Mouse (Mus musculus) kidney, embryonic 14.5 days (tissue): ENCODE results near the gene Gm49450. TPM values are rescaled to one million over a fixed set of nuclear protein-coding genes. Genes with fewer than 3 reads are reported as not detected.

Experiments
- ATAC-seq: fragments of 200-750 bp; cut with Nextera tagmentation; 2 replicates; pipeline ENCODE4 v1.8.0; 2017; ENCODE audit warnings: moderate number of reproducible peaks, mild to moderate bottlenecking, moderate TSS enrichment, moderate library complexity; ENCODE audit not compliant: low FRiP score, low TSS enrichment
- H3K27ac ChIP-seq: fragments of 300-500 bp; sonication (generic); 2 replicates; pipeline ENCODE4 v1.5.1; 2014; ENCODE audit warnings: low read depth, mild to moderate bottlenecking, low read length, moderate library complexity, mixed read lengths
- H3K27me3 ChIP-seq: fragments of 300-500 bp; sonication (generic); 2 replicates; pipeline ENCODE4 v1.6.1; 2014; ENCODE audit warnings: mild to moderate bottlenecking, low read length; ENCODE audit not compliant: control insufficient read depth, insufficient read depth
- H3K36me3 ChIP-seq: fragments of 300-500 bp; sonication (generic); 2 replicates; pipeline ENCODE4 v1.6.1; 2014; ENCODE audit warnings: low read length, mixed read lengths; ENCODE audit not compliant: control insufficient read depth, insufficient read depth
- H3K4me1 ChIP-seq: fragments of 300-500 bp; sonication (generic); 2 replicates; pipeline ENCODE4 v1.6.1; 2014; ENCODE audit warnings: low read length, mixed read lengths; ENCODE audit not compliant: control insufficient read depth, insufficient read depth
- H3K4me2 ChIP-seq: fragments of 300-500 bp; sonication (generic); replicated peaks from 2 replicates; pipeline ENCODE4 v1.6.1; 2014; ENCODE audit warnings: low read depth, mild to moderate bottlenecking, low read length
- H3K4me3 ChIP-seq: fragments of 300-500 bp; sonication (generic); 2 replicates; pipeline ENCODE4 v1.5.1; 2014; ENCODE audit warnings: mild to moderate bottlenecking, low read length
- H3K9ac ChIP-seq: fragments of 300-500 bp; sonication (generic); 2 replicates; pipeline ENCODE4 v1.6.1; 2014; ENCODE audit warnings: low read depth, mild to moderate bottlenecking, low read length, moderate library complexity
- H3K9me3 ChIP-seq: fragments of 300-500 bp; sonication (generic); 2 replicates; pipeline ENCODE4 v1.6.1; 2016; ENCODE audit warnings: low read length; ENCODE audit not compliant: control insufficient read depth
- WGBS: fragments of 180-500 bp; shearing (Covaris S2); extraction: QIAGEN DNeasy Blood & Tissue Kit; methylation state at CpG from one replicate; pipeline ENCODE4 v1.1.7; 2014; 5-methylcytosine and 5-hydroxymethylcytosine counted together
- polyA plus RNA-seq: library from polyadenylated mRNA; unstranded; fragments of >200 nt; fragmentation: Nextera tagmentation; extraction: Ambion mirVana; gene quantifications from 2 replicates; pipeline ENCODE4 v1.2.1, GENCODE M21; 2014

The Gm49450 gene
- polyA plus RNA-seq, 1 experiment from 2014 or later = not detected

- Histone ChIP-seq H3K4me1 (peaks cover 6% of the 10 kb centered on the region; the same call in 1 of the 2 replicates), H3K9me3 (no peaks in the 10 kb centered on the region), H3K36me3 (no peaks in the 10 kb centered on the region), H3K9ac (no peak overlapping the region), H3K4me3 (no peak overlapping the region), H3K27me3 (no peaks in the 10 kb centered on the region), H3K4me2 (no peak overlapping the region), H3K27ac (no peak overlapping the region)
- ATAC-seq = no peak
- WGBS = 82% methylated on average over 3 of the region's 3 CpGs
These were observed 6.2 kb upstream of the Gm49450 start for GRCm38 (mm10) chr15:98959531-98959930.

- no peak for ATAC-seq
- Histone ChIP-seq H3K4me2 (no peak overlapping the region), H3K4me3 (no peak overlapping the region), H3K4me1 (peaks cover 7% of the 10 kb centered on the region; the same call in 1 of the 2 replicates), H3K27me3 (no peaks in the 10 kb centered on the region), H3K36me3 (no peaks in the 10 kb centered on the region), H3K9me3 (no peaks in the 10 kb centered on the region), H3K27ac (no peak overlapping the region), H3K9ac (no peak overlapping the region)
- 88% methylated on average over 4 of the region's 4 CpGs for WGBS
These were observed 5.6 kb upstream of the Gm49450 start for GRCm38 (mm10) chr15:98958901-98959420.

- 71% methylated on average over 5 of the region's 5 CpGs for WGBS
- Histone ChIP-seq H3K4me2 (no peak overlapping the region), H3K27me3 (no peaks in the 10 kb centered on the region), H3K9ac (no peak overlapping the region), H3K4me1 (peaks cover 7% of the 10 kb centered on the region; the same call in 1 of the 2 replicates), H3K27ac (no peak overlapping the region), H3K4me3 (no peak overlapping the region), H3K9me3 (no peaks in the 10 kb centered on the region), H3K36me3 (no peaks in the 10 kb centered on the region)
- no peak for ATAC-seq
These were observed 4.1 kb upstream of the Gm49450 start for GRCm38 (mm10) chr15:98957475-98957874.

- Histone ChIP-seq H3K4me2 (no peak overlapping the region), H3K9ac (no peak overlapping the region), H3K36me3 (peaks cover 3% of the 10 kb centered on the region; the same call in 1 of the 2 replicates), H3K9me3 (no peaks in the 10 kb centered on the region), H3K27me3 (no peaks in the 10 kb centered on the region), H3K4me3 (no peak overlapping the region), H3K4me1 (peaks cover 14% of the 10 kb centered on the region; the same call in 1 of the 2 replicates), H3K27ac (no peak overlapping the region)
- ATAC-seq = no peak
- WGBS = 88% methylated on average over 4 of the region's 4 CpGs
These were observed 2.6 kb upstream of the Gm49450 start for GRCm38 (mm10) chr15:98956000-98956399.

- no peaks in the 10 kb centered on the region for H3K9me3 ChIP-seq
- ATAC-seq = no peak
- no peak overlapping the region for H3K9ac ChIP-seq
- H3K27ac ChIP-seq = no peak overlapping the region
- H3K4me2 ChIP-seq = peak overlapping the region; percentile 34; the same call in 1 of the 2 replicates
- H3K4me3 ChIP-seq = no peak overlapping the region
- no peaks in the 10 kb centered on the region for H3K27me3 ChIP-seq
- WGBS = 84% methylated on average over 4 of the region's 4 CpGs
- H3K4me1 ChIP-seq = peaks cover 14% of the 10 kb centered on the region; the same call in 1 of the 2 replicates
- peaks cover 5% of the 10 kb centered on the region; the same call in 1 of the 2 replicates for H3K36me3 ChIP-seq
These were observed 2.0 kb upstream of the Gm49450 start for GRCm38 (mm10) chr15:98955324-98955723.

GRCm38 (mm10) chr15:98954425-98955253, 1.3 kb upstream of the Gm49450 start:
- Histone ChIP-seq H3K9ac (peak overlapping the region; percentile 34; the same call in 1 of the 2 replicates), H3K9me3 (no peaks in the 10 kb centered on the region), H3K27ac (peak overlapping the region; percentile 52; the same call in 1 of the 2 replicates), H3K4me1 (peaks cover 14% of the 10 kb centered on the region; the same call in 1 of the 2 replicates), H3K36me3 (peaks cover 7% of the 10 kb centered on the region), H3K4me3 (peak overlapping the region; percentile 13; the same call in 1 of the 2 replicates), H3K4me2 (peak overlapping the region; percentile 34), H3K27me3 (no peaks in the 10 kb centered on the region)
- no peak for ATAC-seq
- 16% methylated on average over 14 of the region's 14 CpGs for WGBS

GRCm38 (mm10) chr15:98952751-98953400, 475 bp downstream of the Gm49450 start:
- Histone ChIP-seq H3K9me3 (no peaks in the 10 kb centered on the region), H3K4me3 (peak overlapping the region; percentile 54), H3K27ac (peak overlapping the region; percentile 98), H3K36me3 (peaks cover 12% of the 10 kb centered on the region), H3K27me3 (no peaks in the 10 kb centered on the region), H3K4me2 (peak overlapping the region; percentile 65), H3K4me1 (peaks cover 14% of the 10 kb centered on the region; the same call in 1 of the 2 replicates), H3K9ac (peak overlapping the region; percentile 75)
- under 1% methylated on average over 41 of the region's 41 CpGs for WGBS
- peak; percentile 85 for ATAC-seq

GRCm38 (mm10) chr15:98952063-98952455, 1.3 kb downstream of the Gm49450 start:
- Histone ChIP-seq H3K9me3 (no peaks in the 10 kb centered on the region), H3K4me3 (peak overlapping the region; percentile 54), H3K4me2 (peak overlapping the region; percentile 65), H3K27me3 (no peaks in the 10 kb centered on the region), H3K9ac (peak overlapping the region; percentile 75), H3K27ac (peak overlapping the region; percentile 18; the same call in 1 of the 2 replicates), H3K4me1 (peaks cover 14% of the 10 kb centered on the region; the same call in 1 of the 2 replicates), H3K36me3 (peaks cover 12% of the 10 kb centered on the region)
- ATAC-seq = no peak
- WGBS = 30% methylated on average over 5 of the region's 5 CpGs
